Mouse (Mus musculus) kidney, adult 2 months (tissue): Measurements from ENCODE around the gene Nsl1.

Experiments
- CTCF ChIP-seq: fragments of 200-500 bp; conservative IDR thresholded peaks from 2 replicates; pipeline ENCODE4 v1.5.1; 2011; ENCODE audit warnings: low read depth, mild to moderate bottlenecking, control low read depth, low read length, moderate library complexity, mixed read lengths; ENCODE audit not compliant: insufficient read depth, insufficient read length
- POLR2A ChIP-seq: fragments of 200-500 bp; IDR thresholded peaks from one replicate; pipeline ENCODE4 v1.6.1; 2011; ENCODE audit warnings: low read depth, low read length, control low read depth

DNA sequence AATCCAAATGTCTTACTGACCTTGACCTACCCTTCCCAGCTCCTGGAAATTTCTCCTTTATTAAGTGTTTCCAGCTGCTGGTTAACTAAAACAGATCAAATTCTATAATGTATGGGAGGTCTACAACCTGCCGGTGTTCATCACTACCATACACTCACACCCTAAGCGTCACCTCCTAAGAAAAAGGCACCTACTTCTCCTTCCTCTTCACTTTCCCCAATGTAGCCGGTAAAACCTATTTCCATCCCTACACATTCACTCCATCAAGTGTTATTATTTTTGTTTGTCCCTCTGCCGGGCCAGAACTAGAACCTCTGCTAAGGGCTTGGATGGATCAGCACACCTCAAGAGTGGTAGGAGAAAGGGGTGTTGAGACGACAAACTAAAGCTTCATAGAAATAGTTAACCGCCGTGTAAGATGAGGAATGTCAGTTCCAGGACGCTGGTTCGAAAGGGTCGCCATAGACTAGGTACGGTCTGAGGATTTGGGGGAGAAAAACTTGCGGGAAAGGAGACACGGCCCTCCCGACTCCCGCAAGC is 501 bp upstream of the Nsl1 start:
- no peak for TF ChIP-seq CTCF
- no peak for TF ChIP-seq POLR2A
